Mouse (Mus musculus): ENCODE measurements around the gene Eif4e2. TPM values are rescaled to one million over a fixed set of nuclear protein-coding genes. Genes with fewer than 3 reads are reported as not detected.

Eif4e2 gene
- polyA plus RNA-seq, 1 experiment: 67.2 TPM

- TF ChIP-seq POLR2A (IDR thresholded peaks at IDR 0.05; ENCODE audit: borderline replicate concordance, control insufficient read depth, low read depth, low read length) (no peak), CTCF (IDR thresholded peaks at IDR 0.05; ENCODE audit: control insufficient read depth, insufficient read depth, low read length) (no peak)
- no peak overlapping the region for H3K27ac ChIP-seq (ENCODE audit: control insufficient read depth, insufficient read depth, low read depth, low read length, poor library complexity)
- WGBS: 58% methylated on average over 3 of the region's 3 CpGs
- H3K4me1 ChIP-seq (ENCODE audit: control insufficient read depth, insufficient read depth, low read length): no peaks in the 10 kb centered on the region
- no peak overlapping the region for H3K4me3 ChIP-seq (replicated peaks; ENCODE audit: control insufficient read depth, low read depth, low read length)
These were observed 8.2 kb upstream of the Eif4e2 start for GRCm38 (mm10) chr1:87205502-87205901.

GRCm38 (mm10) chr1:87206339-87206738, 7.4 kb upstream of the Eif4e2 start:
- no peak overlapping the region for H3K27ac ChIP-seq (ENCODE audit: control insufficient read depth, insufficient read depth, low read depth, low read length, poor library complexity)
- TF ChIP-seq POLR2A (IDR thresholded peaks at IDR 0.05; ENCODE audit: borderline replicate concordance, control insufficient read depth, low read depth, low read length): no peak
- no peak; the same call in 1 of the 2 replicates for TF ChIP-seq CTCF (IDR thresholded peaks at IDR 0.05; ENCODE audit: control insufficient read depth, insufficient read depth, low read length)
- no peaks in the 10 kb centered on the region for H3K4me1 ChIP-seq (ENCODE audit: control insufficient read depth, insufficient read depth, low read length)
- WGBS: 22% methylated on average over 17 of the region's 17 CpGs
- no peak overlapping the region for H3K4me3 ChIP-seq (replicated peaks; ENCODE audit: control insufficient read depth, low read depth, low read length)

- peaks cover 1% of the 10 kb centered on the region; the same call in 1 of the 2 replicates for H3K4me1 ChIP-seq (ENCODE audit: control insufficient read depth, insufficient read depth, low read length)
- 80% methylated on average over 4 of the region's 4 CpGs for WGBS
- TF ChIP-seq CTCF (IDR thresholded peaks at IDR 0.05; ENCODE audit: control insufficient read depth, insufficient read depth, low read length) (no peak), POLR2A (IDR thresholded peaks at IDR 0.05; ENCODE audit: borderline replicate concordance, control insufficient read depth, low read depth, low read length) (no peak)
- H3K4me3 ChIP-seq (replicated peaks; ENCODE audit: control insufficient read depth, low read depth, low read length): no peak overlapping the region
- no peak overlapping the region for H3K27ac ChIP-seq (ENCODE audit: control insufficient read depth, insufficient read depth, low read depth, low read length, poor library complexity)
These were observed 2.3 kb upstream of the Eif4e2 start for GRCm38 (mm10) chr1:87211431-87211830.

- WGBS: 3% methylated on average over 4 of the region's 4 CpGs
- Histone ChIP-seq H3K27ac (ENCODE audit: control insufficient read depth, insufficient read depth, low read depth, low read length, poor library complexity) (no peak overlapping the region; the same call in 1 of the 2 replicates), H3K4me3 (replicated peaks; ENCODE audit: control insufficient read depth, low read depth, low read length) (peak overlapping the region; percentile 93), H3K4me1 (ENCODE audit: control insufficient read depth, insufficient read depth, low read length) (peaks cover 1% of the 10 kb centered on the region; the same call in 1 of the 2 replicates)
- TF ChIP-seq POLR2A (IDR thresholded peaks at IDR 0.05; ENCODE audit: borderline replicate concordance, control insufficient read depth, low read depth, low read length) (no peak), CTCF (IDR thresholded peaks at IDR 0.05; ENCODE audit: control insufficient read depth, insufficient read depth, low read length) (no peak)
These were observed 1.0 kb downstream of the Eif4e2 start for GRCm38 (mm10) chr1:87214748-87215147.

- TF ChIP-seq POLR2A (IDR thresholded peaks at IDR 0.05; ENCODE audit: borderline replicate concordance, control insufficient read depth, low read depth, low read length) (no peak), CTCF (IDR thresholded peaks at IDR 0.05; ENCODE audit: control insufficient read depth, insufficient read depth, low read length) (peak; percentile 30; the same call in 1 of the 2 replicates)
- H3K27ac ChIP-seq (ENCODE audit: control insufficient read depth, insufficient read depth, low read depth, low read length, poor library complexity): no peak overlapping the region
- H3K4me1 ChIP-seq (ENCODE audit: control insufficient read depth, insufficient read depth, low read length): peaks cover 1% of the 10 kb centered on the region; the same call in 1 of the 2 replicates
- H3K4me3 ChIP-seq (replicated peaks; ENCODE audit: control insufficient read depth, low read depth, low read length): no peak overlapping the region
- WGBS: 41% methylated on average over 3 of the region's 3 CpGs
These were observed 4.2 kb downstream of the Eif4e2 start for GRCm38 (mm10) chr1:87217938-87218337.

- no peak overlapping the region for H3K4me3 ChIP-seq (replicated peaks; ENCODE audit: control insufficient read depth, low read depth, low read length)
- H3K27ac ChIP-seq (ENCODE audit: control insufficient read depth, insufficient read depth, low read depth, low read length, poor library complexity): no peak overlapping the region
- no peak for TF ChIP-seq CTCF (IDR thresholded peaks at IDR 0.05; ENCODE audit: control insufficient read depth, insufficient read depth, low read length)
- TF ChIP-seq POLR2A (IDR thresholded peaks at IDR 0.05; ENCODE audit: borderline replicate concordance, control insufficient read depth, low read depth, low read length): no peak
- H3K4me1 ChIP-seq (ENCODE audit: control insufficient read depth, insufficient read depth, low read length): no peaks in the 10 kb centered on the region
- 91% methylated on average over 8 of the region's 8 CpGs for WGBS
These were observed 12.0 kb downstream of the Eif4e2 start for GRCm38 (mm10) chr1:87225739-87226138.

- WGBS: 97% methylated on average over 1 of the region's 1 CpGs
- Histone ChIP-seq H3K27ac (ENCODE audit: control insufficient read depth, insufficient read depth, low read depth, low read length, poor library complexity) (no peak overlapping the region), H3K4me1 (ENCODE audit: control insufficient read depth, insufficient read depth, low read length) (no peaks in the 10 kb centered on the region), H3K4me3 (replicated peaks; ENCODE audit: control insufficient read depth, low read depth, low read length) (no peak overlapping the region)
- TF ChIP-seq POLR2A (IDR thresholded peaks at IDR 0.05; ENCODE audit: borderline replicate concordance, control insufficient read depth, low read depth, low read length) (no peak), CTCF (IDR thresholded peaks at IDR 0.05; ENCODE audit: control insufficient read depth, insufficient read depth, low read length) (no peak)
These were observed 12.9 kb downstream of the Eif4e2 start for GRCm38 (mm10) chr1:87226409-87227159.

- Histone ChIP-seq H3K27ac (ENCODE audit: control insufficient read depth, insufficient read depth, low read depth, low read length, poor library complexity) (no peak overlapping the region), H3K4me1 (ENCODE audit: control insufficient read depth, insufficient read depth, low read length) (no peaks in the 10 kb centered on the region), H3K4me3 (replicated peaks; ENCODE audit: control insufficient read depth, low read depth, low read length) (no peak overlapping the region)
- 94% methylated on average over 3 of the region's 3 CpGs for WGBS
- TF ChIP-seq POLR2A (IDR thresholded peaks at IDR 0.05; ENCODE audit: borderline replicate concordance, control insufficient read depth, low read depth, low read length) (no peak), CTCF (IDR thresholded peaks at IDR 0.05; ENCODE audit: control insufficient read depth, insufficient read depth, low read length) (no peak)
These were observed 13.4 kb downstream of the Eif4e2 start for GRCm38 (mm10) chr1:87227160-87227550.

Measured in bone marrow, adult 2 months (tissue).